Mouse (Mus musculus): ENCODE measurements at regions not wholly inside any gene's neighbourhood (a gene's known extent, or its start where the extent isn't known, plus 50 kb on each side); places are given as distances from the start of the nearest gene placed in this dataset.

DNA sequence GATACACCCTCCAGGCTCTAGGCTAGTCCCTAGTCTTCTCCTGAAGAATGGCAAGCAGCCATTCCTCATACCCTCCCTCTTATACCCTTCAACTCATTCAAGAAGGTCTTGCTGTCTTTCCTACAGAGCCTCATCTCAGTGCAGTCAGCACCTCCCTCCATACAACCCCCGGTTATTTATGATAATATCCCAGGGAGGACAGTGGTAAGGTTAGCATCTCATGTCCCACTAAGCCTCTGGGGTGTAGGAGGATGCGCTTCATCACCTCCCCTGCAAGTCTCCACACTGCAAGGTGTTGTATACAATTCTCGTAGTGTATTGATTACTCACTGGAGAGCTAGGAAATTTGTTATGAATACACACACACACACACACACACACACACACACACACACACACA is 80.2 kb upstream of the Shisa6 start:
- no peak for DNase-seq

DNA sequence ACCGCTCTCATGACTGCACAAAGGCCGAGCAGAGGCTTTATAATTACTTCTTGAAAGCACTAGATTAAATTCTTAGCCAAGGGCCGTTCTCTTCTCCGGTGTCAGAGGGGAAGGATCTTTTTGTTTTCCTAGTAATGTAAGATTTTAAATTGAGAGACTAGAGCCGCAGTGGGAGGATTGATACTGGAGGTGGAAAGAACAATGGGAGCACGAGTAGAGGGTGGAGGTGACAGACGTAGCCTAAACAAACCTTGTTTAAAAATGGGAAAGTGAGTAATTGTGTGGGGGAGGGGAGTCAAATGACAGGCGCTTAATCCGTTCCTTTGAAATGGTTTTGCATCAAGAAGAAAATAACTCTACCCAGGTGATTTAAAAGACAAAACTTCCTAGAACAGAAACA is 80.9 kb upstream of the Shisa6 start:
- DNase-seq, result no peak

DNA sequence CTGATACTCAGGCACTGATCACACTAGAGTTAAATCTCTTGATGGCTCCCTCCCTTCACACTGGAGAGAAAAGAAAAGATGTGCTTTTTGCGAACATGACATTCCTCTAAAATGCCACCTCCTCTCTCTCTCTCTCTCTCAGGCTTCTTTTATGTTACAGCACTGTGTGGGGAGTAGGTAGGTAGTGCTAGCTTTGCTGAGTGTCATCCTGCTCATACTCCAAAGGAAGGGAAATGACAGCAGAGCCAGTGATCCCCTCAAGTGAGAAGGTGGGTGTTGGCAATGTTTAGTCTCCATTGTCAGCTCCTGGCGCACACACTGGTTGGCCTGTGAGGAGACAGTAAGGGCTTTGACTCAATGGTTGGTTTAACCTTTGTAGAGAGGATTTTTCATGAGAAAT is 84.0 kb upstream of the Shisa6 start:
- DNase-seq, result no peak

DNA sequence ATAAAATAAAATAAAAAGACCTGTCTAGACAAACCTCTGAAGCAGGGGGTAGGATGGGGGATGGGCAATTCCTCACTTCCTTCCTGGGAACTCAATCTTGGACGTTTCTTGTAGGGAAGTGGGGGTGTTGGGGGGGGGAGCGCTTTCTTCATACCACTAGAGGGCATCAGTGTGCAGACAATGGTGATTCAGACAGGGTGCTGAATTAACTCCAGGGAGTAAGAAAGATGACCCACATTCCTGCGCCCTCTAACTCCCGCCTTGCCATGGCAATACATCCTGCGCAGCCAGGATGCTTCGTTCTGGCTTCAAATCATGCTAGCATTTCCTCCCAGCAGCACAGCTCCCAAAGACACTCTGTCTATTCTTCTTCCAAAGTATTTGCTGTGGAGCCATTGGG is 87.4 kb upstream of the Shisa6 start:
- DNase-seq, result peak; percentile 1 to 12

DNA sequence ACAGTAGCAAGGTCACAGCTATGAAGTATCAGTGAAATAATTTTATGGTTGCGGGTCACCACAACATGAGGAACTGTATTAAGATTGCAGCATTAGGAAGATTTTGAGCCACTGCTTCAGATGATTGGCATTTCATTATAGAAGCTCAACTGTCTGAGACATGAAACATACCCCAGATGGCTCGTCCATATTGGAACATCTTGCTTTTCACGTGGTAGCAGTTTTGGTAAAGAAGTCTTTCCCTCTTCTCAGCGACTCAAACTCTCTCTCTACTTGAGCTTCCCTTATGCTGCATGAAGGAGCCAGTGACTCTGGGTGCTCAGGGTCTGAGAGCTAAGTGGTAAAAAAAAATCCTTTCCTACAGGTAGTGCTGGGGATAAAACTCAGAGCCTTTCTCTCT is 99.7 kb upstream of the Shisa6 start:
- DNase-seq, result no peak

DNA sequence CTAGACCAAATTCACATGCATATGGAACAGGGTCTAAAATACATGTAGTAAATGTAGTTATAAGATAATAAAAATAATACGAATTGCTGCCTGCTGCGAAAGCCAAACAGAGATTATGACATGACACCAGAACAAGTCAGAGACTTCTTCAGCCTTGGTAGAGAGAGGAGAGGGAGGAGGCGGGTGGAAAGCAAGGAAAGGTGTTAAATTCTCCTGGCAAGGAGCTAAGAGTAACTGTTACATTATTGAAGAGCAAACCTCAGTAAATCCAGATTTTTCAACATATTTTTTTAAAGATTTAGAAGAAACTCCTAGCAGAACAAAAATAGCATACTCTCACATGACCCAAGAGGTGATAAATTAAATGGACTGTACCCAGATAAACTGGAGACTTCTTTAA is 131.0 kb upstream of the Shisa6 start:
- DNase-seq, result no peak

DNA sequence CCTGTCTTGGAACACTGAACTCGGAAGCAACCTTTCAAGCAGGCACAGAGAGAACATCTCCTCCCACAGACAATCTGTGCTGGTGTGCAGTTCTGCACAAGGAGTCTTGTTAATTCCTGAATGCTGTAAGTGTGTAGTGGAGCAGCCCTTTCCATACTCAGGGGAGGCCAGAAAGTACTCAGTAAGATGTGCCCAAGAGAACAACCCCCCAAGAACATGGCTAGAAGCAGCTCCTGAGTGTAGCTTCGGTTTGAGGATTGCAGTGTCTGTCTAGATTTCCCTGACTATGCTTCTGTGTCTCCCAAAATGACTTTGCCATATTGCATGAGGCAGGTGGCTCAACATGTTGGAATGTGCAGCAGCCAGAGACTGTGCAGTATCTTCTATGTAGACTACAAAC is 148.8 kb upstream of the Shisa6 start:
- no peak for DNase-seq

DNA sequence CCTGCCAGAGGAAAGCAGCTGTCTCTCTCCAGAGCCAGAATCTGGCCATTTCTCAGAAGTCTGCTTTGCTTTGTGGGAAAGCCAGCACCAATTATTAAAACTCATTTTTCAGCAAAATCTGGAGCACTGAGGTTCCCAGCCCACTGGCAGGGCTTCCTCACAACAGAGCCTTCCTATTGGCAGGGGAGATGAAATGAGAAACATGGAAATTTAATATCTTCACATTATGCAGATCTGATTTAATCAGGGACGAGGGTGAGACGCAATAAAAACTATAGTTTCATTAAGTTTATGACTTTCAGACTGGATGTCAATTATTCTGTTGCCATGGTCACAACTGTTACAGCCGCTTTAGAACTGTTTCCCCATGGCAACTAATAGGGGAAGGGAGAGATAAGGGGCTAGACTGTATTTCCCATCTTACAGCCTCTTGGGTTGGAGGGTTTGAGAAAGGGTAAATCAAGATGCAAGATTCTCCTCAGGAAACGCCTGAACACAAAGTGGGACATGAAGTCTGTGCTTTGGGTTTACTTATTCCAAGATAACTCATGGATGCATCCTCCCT is 154.4 kb upstream of the Shisa6 start:
- DNase-seq, result no peak

DNA sequence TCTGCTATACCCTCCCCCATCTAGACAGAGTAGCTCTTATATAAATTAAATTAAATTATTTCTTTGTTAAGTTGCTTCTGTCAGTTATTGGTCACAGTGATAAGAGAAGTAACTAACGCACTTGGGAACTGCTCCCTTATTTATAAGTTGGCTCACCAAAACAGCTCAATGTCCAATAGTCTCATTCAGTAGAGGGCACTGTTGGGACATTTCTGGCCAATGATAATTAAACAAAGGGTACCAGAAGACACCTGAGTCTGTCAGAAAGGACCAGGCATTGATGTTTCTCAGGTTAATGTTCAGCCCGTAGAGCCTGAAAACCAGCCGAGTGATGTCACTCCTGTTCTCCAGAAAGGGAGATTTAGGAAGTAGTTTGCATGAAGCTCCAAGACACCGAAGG is 156.1 kb upstream of the Shisa6 start:
- no peak for DNase-seq

DNA sequence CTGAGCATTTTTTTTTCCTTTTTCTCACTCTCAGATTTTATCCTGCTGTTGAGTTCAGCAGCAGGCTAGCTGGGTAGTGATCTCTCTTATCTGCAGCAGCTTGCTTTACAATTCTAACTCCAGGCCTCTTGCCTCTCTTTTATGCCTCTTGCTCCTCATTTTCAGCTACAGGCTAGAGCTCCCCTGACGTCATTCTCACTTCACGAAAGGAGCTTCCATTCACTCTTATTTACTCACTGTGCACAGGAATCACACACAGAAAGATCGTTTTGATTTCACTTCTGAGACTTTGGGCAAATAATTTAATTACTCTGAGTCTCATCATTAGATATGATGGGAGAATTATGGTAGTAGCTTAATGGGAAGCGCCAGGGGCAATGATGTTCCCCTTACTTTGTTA is 158.4 kb upstream of the Shisa6 start:
- no peak for DNase-seq

DNA sequence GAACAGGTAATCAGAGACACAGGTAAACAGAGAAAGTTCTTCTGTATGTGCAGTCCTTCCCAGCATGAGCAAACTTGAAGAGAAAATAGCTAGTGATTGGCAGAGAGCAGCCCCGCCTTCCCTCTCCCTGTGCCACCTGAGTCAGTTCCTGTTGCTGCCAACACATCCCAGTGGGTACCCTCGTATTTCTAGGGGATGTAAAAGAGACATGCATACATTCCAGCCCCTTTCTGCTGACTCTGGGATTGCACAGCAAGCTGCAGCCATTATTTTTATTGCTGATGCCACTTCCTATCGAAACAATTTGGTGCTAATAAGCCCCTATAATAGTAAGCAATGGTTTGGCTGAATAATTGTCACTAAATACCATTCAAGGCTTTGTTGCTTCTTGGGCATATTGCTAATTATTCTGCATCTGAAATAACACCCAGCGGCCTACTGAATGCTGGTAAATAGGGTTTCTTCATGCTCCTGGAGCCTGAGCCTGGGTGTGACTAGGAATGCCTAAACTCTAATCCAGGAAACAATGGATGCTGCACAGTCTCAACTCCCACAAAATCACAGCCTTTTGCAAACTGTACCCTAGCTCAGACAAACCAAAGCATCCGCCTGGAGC is 169.0 kb upstream of the Shisa6 start:
- DNase-seq, result no peak

DNA sequence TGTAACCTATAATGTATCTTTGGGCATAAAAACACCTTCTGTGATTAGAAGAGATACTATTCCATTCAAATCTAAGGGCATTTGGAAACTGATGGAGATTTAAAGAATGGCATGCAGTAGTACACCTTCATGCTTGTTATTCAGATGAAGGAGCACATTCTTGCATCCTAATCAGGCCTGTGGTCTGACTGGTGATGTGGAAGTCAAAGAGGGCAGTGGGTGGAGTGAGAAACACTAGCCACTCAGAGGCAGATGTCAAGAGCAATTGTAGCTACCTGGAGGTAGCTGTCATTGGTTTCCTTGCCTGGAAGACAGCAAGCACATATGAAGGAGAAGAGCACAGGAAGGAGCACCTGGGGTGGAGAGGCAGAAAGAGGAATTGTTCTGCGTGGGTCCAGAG is 171.0 kb upstream of the Shisa6 start:
- no peak for DNase-seq

DNA sequence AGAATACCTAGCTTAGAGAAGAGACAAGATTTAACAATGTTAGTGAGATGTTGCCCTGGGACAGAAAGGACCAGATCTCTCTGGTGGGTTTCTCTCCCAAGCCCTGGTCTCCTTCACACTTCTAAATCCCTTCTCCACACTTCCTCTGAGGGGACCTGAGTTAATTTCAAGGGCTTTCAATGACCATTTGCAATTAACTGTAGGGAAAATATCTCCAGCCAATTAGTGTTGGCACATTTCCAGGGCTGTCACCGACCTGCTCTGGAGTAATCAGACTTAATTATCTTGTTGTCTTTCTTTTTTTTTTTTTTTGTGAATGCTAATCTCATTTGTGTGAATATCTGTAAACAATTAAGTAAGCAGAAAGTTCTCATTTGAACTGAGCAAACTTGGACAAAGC is 166.3 kb upstream of the Pirt start:
- no peak for DNase-seq

DNA sequence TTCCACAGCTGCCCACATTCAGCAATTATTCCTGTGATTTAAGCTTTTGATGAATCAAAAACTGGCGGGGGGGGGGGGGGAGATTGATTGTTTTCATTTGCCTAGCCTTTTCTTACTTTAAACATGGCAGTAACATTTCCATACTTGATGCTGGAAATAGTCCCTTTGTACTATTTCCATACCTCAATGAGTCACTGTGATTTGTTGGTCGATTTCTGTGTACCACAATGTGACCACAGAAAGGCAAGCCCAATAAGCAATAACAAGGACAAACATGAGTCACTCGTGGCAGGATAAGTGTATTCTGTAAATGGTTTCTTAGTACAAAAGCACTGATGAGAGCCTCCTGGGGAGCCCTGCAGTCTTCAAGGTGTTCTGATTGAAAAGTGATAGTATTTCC is 121.8 kb upstream of the Pirt start:
- no peak for DNase-seq

DNA sequence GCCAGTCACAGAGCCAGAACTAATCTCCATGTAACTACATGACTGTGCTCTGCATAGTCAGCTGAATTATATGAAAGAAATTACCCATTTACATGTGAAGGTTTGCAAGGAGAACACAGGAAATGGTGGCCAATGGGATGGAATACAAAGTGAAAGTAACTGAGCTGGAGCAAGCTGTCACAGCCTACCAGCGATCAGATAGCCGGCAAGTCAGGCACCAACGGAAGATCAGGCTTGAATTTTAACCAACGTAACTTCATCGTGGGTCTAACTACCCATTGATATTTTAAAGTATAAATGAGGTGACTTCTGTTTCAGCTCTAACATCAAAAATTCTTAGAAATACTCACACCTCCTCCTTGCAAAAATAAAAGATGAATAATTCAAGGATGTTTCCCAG is 104.9 kb upstream of the Pirt start:
- DNase-seq, result no peak

DNA sequence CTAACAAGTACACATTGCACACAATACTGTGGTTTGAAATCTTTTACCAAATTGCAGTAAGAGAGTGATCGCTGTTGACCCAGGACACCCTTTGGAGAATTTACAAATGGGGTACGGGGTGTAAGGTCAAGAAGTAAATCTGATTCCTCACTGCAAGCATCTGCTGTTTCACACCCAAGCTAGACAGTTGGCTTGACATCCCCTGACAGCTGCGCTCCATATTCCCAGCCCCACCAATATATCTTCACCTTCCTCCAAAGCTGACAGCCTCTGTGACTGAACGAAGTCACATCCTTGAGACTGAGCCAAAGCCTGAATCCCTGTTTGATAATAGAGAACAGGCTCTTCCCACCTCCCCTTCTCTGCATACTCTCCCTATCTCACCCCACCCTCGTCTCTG is 98.5 kb upstream of the Pirt start:
- no peak for DNase-seq

DNA sequence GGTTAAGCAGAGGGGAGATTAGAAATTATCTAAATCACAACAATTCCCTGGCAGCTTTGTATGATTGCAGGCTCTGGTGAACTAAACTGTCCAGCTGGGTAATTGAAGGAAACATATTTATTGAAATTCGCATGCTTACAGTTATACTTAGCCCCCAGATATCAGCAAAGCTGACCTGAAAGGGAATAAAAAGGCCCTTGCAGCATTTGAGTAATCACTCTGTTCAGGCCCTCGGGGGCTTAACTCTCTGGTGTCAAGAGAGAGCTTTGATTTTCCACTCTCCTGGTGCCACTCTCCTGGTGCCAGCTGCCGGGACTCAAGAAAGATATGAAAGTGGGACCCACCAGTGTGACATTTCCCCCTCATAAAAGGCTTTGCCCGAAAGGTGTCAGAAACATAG is 98.0 kb upstream of the Pirt start:
- no peak for DNase-seq

DNA sequence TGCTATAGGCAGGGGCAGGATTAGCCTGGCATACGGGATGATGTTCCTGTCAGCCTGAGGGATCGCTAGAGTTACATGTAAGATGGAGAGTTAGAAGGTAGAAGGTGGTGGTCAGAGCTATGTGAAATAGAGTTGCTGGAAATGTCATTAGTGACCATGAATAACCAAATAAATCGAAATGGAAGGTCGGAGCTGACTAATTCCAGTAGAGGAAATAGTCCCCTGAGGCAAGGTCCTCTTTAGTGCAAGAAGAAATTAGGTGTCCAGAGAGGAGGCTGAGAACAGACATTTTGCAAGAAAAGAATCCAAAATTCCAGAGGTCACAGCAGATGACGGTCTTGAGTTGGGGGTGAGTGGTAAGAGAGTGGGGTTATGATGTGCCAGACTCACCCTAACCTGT is 75.9 kb upstream of the Pirt start:
- no peak for DNase-seq

DNA sequence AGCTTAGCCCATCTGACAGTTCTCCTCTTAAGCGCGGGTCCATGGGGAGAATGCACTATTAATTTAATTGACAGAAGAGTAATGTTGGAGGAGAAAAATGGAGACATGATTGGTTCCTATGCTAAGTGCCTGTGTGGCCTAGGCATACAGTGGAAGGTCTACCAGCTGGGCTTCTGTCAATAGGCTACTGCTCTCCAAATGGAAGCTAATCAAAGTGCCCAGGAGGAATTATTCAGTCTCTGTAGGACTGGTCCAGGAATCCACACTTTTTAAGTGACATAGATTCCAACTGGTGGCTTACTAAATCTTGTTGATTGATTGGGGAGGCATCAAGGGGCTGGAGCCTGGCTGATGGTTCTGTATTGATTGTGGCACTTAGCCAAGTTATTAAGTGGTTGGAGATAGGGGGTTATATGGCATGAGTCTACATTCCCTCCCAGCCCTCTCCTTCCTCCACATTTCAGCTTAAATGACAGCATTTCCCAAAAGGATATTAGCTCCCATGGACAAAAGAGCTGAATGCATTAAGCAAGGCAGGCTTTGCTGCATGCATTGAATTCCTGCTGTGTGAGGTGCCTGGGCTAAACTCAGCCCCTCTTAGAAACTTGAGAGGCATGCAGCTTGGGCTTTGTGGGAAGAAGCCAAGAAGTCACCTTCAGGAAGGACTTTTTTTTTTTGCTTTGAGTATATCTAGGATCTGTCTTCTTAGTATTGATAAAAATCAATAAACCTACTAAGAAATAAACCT is 75.0 kb upstream of the Pirt start:
- DNase-seq, result no peak

DNA sequence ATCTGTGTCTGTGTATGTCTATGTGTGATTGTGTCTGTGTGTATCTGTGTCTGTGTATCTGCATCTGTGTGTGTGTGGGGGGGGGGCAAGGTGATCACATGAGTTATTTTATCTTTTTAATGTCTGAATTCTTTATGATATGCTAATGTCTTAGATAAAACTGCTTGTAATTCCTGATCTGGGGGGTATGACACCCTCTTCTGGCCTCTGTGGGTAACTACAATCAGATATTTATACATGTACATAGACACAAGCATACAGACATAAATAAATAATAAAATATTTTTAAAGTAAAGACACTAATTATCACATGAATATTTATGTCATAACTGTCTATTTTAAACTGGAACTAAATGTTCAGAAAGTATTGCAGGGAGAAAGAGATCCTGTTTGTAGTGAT is 66.5 kb upstream of the Pirt start:
- DNase-seq, result no peak

DNA sequence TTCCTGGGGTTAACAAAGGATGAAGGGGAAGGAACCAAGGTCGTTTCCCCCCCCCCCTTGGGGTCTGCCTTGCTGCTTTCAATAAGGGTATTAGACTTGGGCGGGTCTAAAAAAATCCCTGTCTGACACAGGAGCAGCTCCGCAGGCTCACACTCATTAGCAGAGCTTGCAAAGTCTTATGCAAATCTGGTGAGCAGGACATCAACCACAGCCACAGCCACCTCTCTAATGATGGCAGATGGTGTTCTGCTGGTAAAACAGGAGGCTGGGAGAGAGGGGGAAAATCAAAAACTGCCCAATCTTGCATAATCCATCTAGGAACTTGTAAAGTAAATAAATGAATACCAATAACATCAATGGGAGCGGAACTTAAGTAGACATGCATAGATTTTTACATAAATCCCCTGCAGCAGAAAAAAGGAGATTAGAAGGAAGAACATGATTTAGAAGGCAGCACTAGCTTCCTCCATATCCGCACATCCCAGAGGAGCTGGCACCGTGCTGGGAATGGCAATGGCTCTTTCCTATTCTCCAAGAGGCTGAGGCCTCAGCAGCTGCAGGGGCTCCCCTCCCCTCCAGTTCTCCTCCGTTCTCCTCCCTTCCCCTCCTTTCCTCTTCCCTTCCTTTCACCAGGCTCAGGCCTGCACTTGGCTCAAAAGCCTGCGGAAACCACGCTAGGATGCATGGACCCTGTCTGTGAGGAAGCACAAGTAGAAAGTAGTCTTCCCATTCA is 65.6 kb upstream of the Pirt start:
- no peak for DNase-seq
